10 mouse cellular contexts compared by ENCODE assay signal in genomic region chr7:130696347-130697234, GRCm38 (mm10).
DNase-seq lines count a peak whose midpoint lies in the region; ATAC-seq and TF ChIP-seq lines count a peak whose summit lies in the region.
"Had no signal": no experiment of that assay in that cellular context is flagged by ENCODE, and none has a peak within 500 bp of the region (broad histone marks: within the 10 kb centered on the region; RNA-seq: fewer than 3 reads in every experiment).

No protein-coding gene starts in this region.

- no peak overlapping the region for H3K9ac ChIP-seq in embryonic facial prominence, embryonic 15.5 days
- no peak overlapping the region for H3K9ac ChIP-seq in liver, embryonic 11.5 days (ENCODE audit: low read depth, low read length)

- no peaks in the 10 kb centered on the region for H3K9me3 ChIP-seq in embryonic facial prominence, embryonic 15.5 days (replicated peaks)
- no peaks in the 10 kb centered on the region for H3K9me3 ChIP-seq in embryonic facial prominence, embryonic 10.5 days
- H3K9me3 ChIP-seq in liver, embryonic 11.5 days (ENCODE audit: control insufficient read depth, low read length), result no peaks in the 10 kb centered on the region

- H3K27ac ChIP-seq in embryonic facial prominence, embryonic 15.5 days (replicated peaks), result peak overlapping the region; percentile 51
- no peak overlapping the region for H3K27ac ChIP-seq in embryonic facial prominence, embryonic 10.5 days (replicated peaks)
- H3K27ac ChIP-seq in olfactory bulb, adult 2 months (ENCODE audit: insufficient read depth, low read depth, low read length), result no peak overlapping the region
- no peak overlapping the region for H3K27ac ChIP-seq in liver, embryonic 11.5 days (ENCODE audit: low read depth, low read length)

- peaks cover 55% of the 10 kb centered on the region for H3K4me1 ChIP-seq in embryonic facial prominence, embryonic 15.5 days
- peaks cover 77% of the 10 kb centered on the region for H3K4me1 ChIP-seq in embryonic facial prominence, embryonic 10.5 days
- peaks cover 31% of the 10 kb centered on the region for H3K4me1 ChIP-seq in olfactory bulb, adult 2 months (ENCODE audit: control insufficient read depth, insufficient read depth, low read length)
- peaks cover 6% of the 10 kb centered on the region; the same call in 1 of the 2 replicates for H3K4me1 ChIP-seq in liver, embryonic 11.5 days (replicated peaks; ENCODE audit: control insufficient read depth, insufficient read depth, low read length)

- TF ChIP-seq POLR2A in olfactory bulb, adult 2 months (IDR thresholded peaks at IDR 0.05; ENCODE audit: insufficient read depth, low read depth, low read length), result no peak

- intact Hi-C loops in left cerebral cortex, postnatal 10 days (cut with DNase I), result no loop called here

- 0 out of 2 replicates have a peak, but pooled peaks cover 6% of the 10 kb centered on the region for H3K36me3 ChIP-seq in embryonic facial prominence, embryonic 15.5 days
- H3K36me3 ChIP-seq in embryonic facial prominence, embryonic 10.5 days (replicated peaks), result peaks cover 35% of the 10 kb centered on the region
- no peaks in the 10 kb centered on the region for H3K36me3 ChIP-seq in liver, embryonic 11.5 days (ENCODE audit: control insufficient read depth, insufficient read depth, low read length)

- DNase-seq in embryonic facial prominence, embryonic 10.5 days (ENCODE audit: low spot score), result no peak
- DNase-seq in urinary bladder, adult 18-20 months (ENCODE audit: low spot score in 2 of 2), result peak; percentile 42 to 55
- DNase-seq in urinary bladder, postnatal 4 days (ENCODE audit: low spot score in 2 of 2), result no peak
- DNase-seq in left cerebral cortex, postnatal 10 days (ENCODE audit: extremely low spot score in 1 of 2, low spot score in 2 of 2), result peak; percentile 22 to 45
- no peak for DNase-seq in liver, embryonic 11.5 days (ENCODE audit: low spot score)
- no peak for DNase-seq in thymus, postnatal 25 days
- DNase-seq: heart, postnatal 36 days; lung, postnatal 10 days had no signal

- no peak for TF ChIP-seq CTCF in olfactory bulb, adult 2 months (IDR thresholded peaks at IDR 0.05; ENCODE audit: insufficient read depth, low read depth, low read length)

- ATAC-seq in embryonic facial prominence, embryonic 15.5 days (ENCODE audit: insufficient number of reproducible peaks, low FRiP score, low TSS enrichment, low read depth), result no peak
- ATAC-seq in liver, embryonic 11.5 days (replicated peaks; ENCODE audit: low FRiP score), result no peak

- H3K4me2 ChIP-seq in embryonic facial prominence, embryonic 15.5 days (replicated peaks), result no peak overlapping the region
- H3K4me2 ChIP-seq in liver, embryonic 11.5 days, result no peak overlapping the region

- no peaks in the 10 kb centered on the region for H3K27me3 ChIP-seq in embryonic facial prominence, embryonic 15.5 days
- H3K27me3 ChIP-seq in embryonic facial prominence, embryonic 10.5 days (replicated peaks; ENCODE audit: low read depth, poor library complexity, severe bottlenecking), result no peaks in the 10 kb centered on the region
- H3K27me3 ChIP-seq in liver, embryonic 11.5 days (replicated peaks; ENCODE audit: control insufficient read depth, insufficient read depth, low read length), result peaks cover 8% of the 10 kb centered on the region; the same call in 1 of the 2 replicates

- H3K4me3 ChIP-seq in embryonic facial prominence, embryonic 15.5 days (replicated peaks), result no peak overlapping the region
- no peak overlapping the region for H3K4me3 ChIP-seq in embryonic facial prominence, embryonic 10.5 days
- peak overlapping the region; percentile 9; the same call in 1 of the 2 replicates for H3K4me3 ChIP-seq in olfactory bulb, adult 2 months (ENCODE audit: insufficient read depth, low read depth, low read length)
- H3K4me3 ChIP-seq in liver, embryonic 11.5 days (ENCODE audit: low read depth, low read length), result no peak overlapping the region

- 72% methylated on average over 16 of the region's 16 CpGs for WGBS in embryonic facial prominence, embryonic 15.5 days
- WGBS in embryonic facial prominence, embryonic 10.5 days, result 88% methylated on average over 16 of the region's 16 CpGs
- 45% methylated on average over 16 of the region's 16 CpGs for WGBS in olfactory bulb, adult 2 months
- WGBS in liver, embryonic 11.5 days, result 86% methylated on average over 16 of the region's 16 CpGs

Comparison
In these comparisons a context has a peak if more than half of its experiments do, and no peak if none do; other contexts are left out.
1. DNase-seq: peak in urinary bladder, adult 18-20 months (2 of 2) and left cerebral cortex, postnatal 10 days (2 of 2); none in embryonic facial prominence, embryonic 10.5 days (single experiment), urinary bladder, postnatal 4 days (0 of 2), liver, embryonic 11.5 days (single experiment) and thymus, postnatal 25 days (single experiment).